Mouse (Mus musculus): ENCODE measurements around the gene Lcp1.

Lcp1 gene

GRCm38 (mm10) chr14:75279716-75280115 is 148.8 kb downstream of the Lcp1 start:
- DNase-seq (ENCODE audit: low spot score in 2 of 2), result no peak

- DNase-seq (ENCODE audit: low spot score in 2 of 2), result no peak
Observed at GRCm38 (mm10) chr14:75280406-75280805, 149.5 kb downstream of the Lcp1 start.

All from frontal cortex, postnatal 10 days (tissue).